Mouse (Mus musculus): ENCODE measurements around the gene Zdhhc7.

DNA sequence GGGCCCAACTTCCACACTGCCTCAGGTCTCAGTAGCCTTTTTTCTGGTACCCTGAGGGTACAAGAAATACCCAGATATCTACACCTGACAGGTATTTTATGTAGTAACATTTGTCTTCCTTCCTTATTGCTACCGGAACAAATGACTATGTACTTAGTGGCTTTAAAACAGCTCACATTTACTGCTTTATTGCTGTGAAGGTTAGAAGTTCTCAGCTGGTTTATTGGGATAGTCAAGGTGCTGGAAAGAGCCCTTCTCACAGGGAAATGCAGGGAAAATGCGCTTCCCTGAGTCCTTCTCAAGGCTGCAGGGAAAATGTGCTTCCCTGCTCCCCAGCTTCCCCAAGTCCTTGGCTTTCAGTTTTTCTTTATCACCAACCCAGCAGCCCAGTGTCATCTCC, 37.7 kb upstream of the Zdhhc7 start:
- TF ChIP-seq CTCF (conservative IDR thresholded peaks at IDR 0.05; ENCODE audit: low read length) (no peak), POU5F1 (IDR thresholded peaks at IDR 0.05; ENCODE audit: borderline replicate concordance, low read length) (no peak)

Measured in E14TG2a.4 (cell line).